Mouse (Mus musculus) CH12.LX (cell line): ENCODE data around the gene Gypa. TPM values are rescaled to one million over a fixed set of nuclear protein-coding genes. Genes with fewer than 3 reads are reported as not detected.

Experiments used
- DNase-seq: peaks from one replicate; pipeline ENCODE4 v3.0.0-alpha.2; 2013; ENCODE audit errors: extremely low read depth
- H3K27ac ChIP-seq: 2 replicates; pipeline ENCODE4 v1.5.1; 2012; ENCODE audit warnings: low read depth, mild to moderate bottlenecking, control low read depth, moderate library complexity; ENCODE audit not compliant: insufficient read depth
- H3K27me3 ChIP-seq: replicated peaks from 2 replicates; pipeline ENCODE3; 2012; ENCODE audit warnings: inconsistent platforms
- H3K36me3 ChIP-seq, 2 experiments: replicated peaks in 1 of 2; 2 replicates each; pipeline versions ENCODE3 to v1.6.1; 2012; ENCODE audit warnings: inconsistent platforms in 1 of 2, low read length in 1 of 2, mild to moderate bottlenecking in 1 of 2, mixed read lengths in 1 of 2, moderate library complexity in 1 of 2; ENCODE audit not compliant: control insufficient read depth in 1 of 2, insufficient read depth in 1 of 2
- H3K4me1 ChIP-seq, 2 experiments: 2 replicates each; pipeline ENCODE4 v1.6.1; 2012; ENCODE audit warnings: inconsistent platforms in 1 of 2, moderate library complexity in 1 of 2; ENCODE audit not compliant: insufficient read depth in 2 of 2, control insufficient read depth in 1 of 2
- H3K4me2 ChIP-seq: 2 replicates; pipeline ENCODE4 v1.6.1; 2012; ENCODE audit warnings: low read depth, mild to moderate bottlenecking, control low read depth; ENCODE audit not compliant: poor library complexity, insufficient read depth, severe bottlenecking
- H3K4me3 ChIP-seq, 3 experiments: fragments of 150-350 bp in 1 of 3; sonication (generic) in 1 of 3; replicated peaks in 1 of 3; 2 replicates each; pipeline versions ENCODE3 to v1.5.1; 2011 to 2012; ENCODE audit warnings: low read depth in 2 of 3, low read length in 2 of 3, mild to moderate bottlenecking in 2 of 3, moderate library complexity in 2 of 3, control low read depth in 1 of 3, improper control_type of control experiment in 1 of 3, inconsistent platforms in 1 of 3, mixed read lengths in 1 of 3; ENCODE audit not compliant: poor library complexity in 1 of 3
- H3K79me2 ChIP-seq: replicated peaks from 2 replicates; pipeline ENCODE4 v1.6.1; 2012; ENCODE audit warnings: mild to moderate bottlenecking, moderate library complexity; ENCODE audit not compliant: control insufficient read depth, poor library complexity, insufficient read depth, severe bottlenecking; ENCODE audit errors: extremely low read depth
- H3K9ac ChIP-seq: 2 replicates; pipeline ENCODE4 v1.6.1; 2012; ENCODE audit warnings: low read depth, mild to moderate bottlenecking, control low read depth, moderate library complexity; ENCODE audit not compliant: insufficient read depth
- H3K9me3 ChIP-seq: replicated peaks from 2 replicates; pipeline ENCODE3; 2012; ENCODE audit warnings: low read length, inconsistent platforms, mixed read lengths
- BHLHE40 ChIP-seq: IDR thresholded peaks from 2 replicates; pipeline ENCODE4 v1.6.1; 2011; ENCODE audit warnings: mild to moderate bottlenecking, low read depth, low read length, improper control_type of control experiment
- CHD1 ChIP-seq: IDR thresholded peaks from 2 replicates; pipeline ENCODE4 v1.6.1; 2012; ENCODE audit warnings: low read depth, low read length, improper control_type of control experiment, inconsistent platforms
- E2F4 ChIP-seq: IDR thresholded peaks from 2 replicates; pipeline ENCODE4 v1.6.1; 2011; ENCODE audit warnings: low read depth, low read length, improper control_type of control experiment; ENCODE audit not compliant: insufficient replicate concordance
- ELF1 ChIP-seq: IDR thresholded peaks from 2 replicates; pipeline ENCODE4 v1.6.1; 2014; ENCODE audit warnings: low read depth, mild to moderate bottlenecking, inconsistent platforms, low read length, improper control_type of control experiment
- ETS1 ChIP-seq: conservative IDR thresholded peaks from 2 replicates; pipeline ENCODE4 v1.6.1; 2012; ENCODE audit warnings: low read depth, mild to moderate bottlenecking, inconsistent platforms, low read length, improper control_type of control experiment, moderate library complexity
- GABPA ChIP-seq: IDR thresholded peaks from 2 replicates; pipeline ENCODE4 v1.6.1; 2012; ENCODE audit warnings: low read depth, low read length, improper control_type of control experiment, inconsistent platforms; ENCODE audit not compliant: insufficient replicate concordance
- IRF4 ChIP-seq: IDR thresholded peaks from 2 replicates; pipeline ENCODE4 v1.6.1; 2014; ENCODE audit warnings: low read depth, mild to moderate bottlenecking, inconsistent platforms, low read length, improper control_type of control experiment
- MAFK ChIP-seq: IDR thresholded peaks from 2 replicates; pipeline ENCODE4 v1.6.1; 2011; ENCODE audit warnings: low read length, improper control_type of control experiment; ENCODE audit not compliant: insufficient replicate concordance
- MXI1 ChIP-seq: IDR thresholded peaks from 2 replicates; pipeline ENCODE4 v1.6.1; 2011; ENCODE audit warnings: mild to moderate bottlenecking, low read depth, low read length, improper control_type of control experiment
- MYC ChIP-seq: IDR thresholded peaks from 2 replicates; pipeline ENCODE4 v1.6.1; 2011; ENCODE audit warnings: low read depth, mild to moderate bottlenecking, improper control_type of control experiment, low read length
- PAX5 ChIP-seq: IDR thresholded peaks from 2 replicates; pipeline ENCODE4 v1.6.1; 2012; ENCODE audit warnings: low read length, inconsistent platforms, mixed read lengths
- POLR2AphosphoS2 ChIP-seq: IDR thresholded peaks from 2 replicates; pipeline ENCODE4 v1.6.1; 2011; ENCODE audit warnings: low read depth, low read length, improper control_type of control experiment
- RAD21 ChIP-seq: IDR thresholded peaks from 2 replicates; pipeline ENCODE4 v1.6.1; 2011; ENCODE audit warnings: low read depth, mild to moderate bottlenecking, low read length, improper control_type of control experiment, moderate library complexity
- RCOR1 ChIP-seq: conservative IDR thresholded peaks from 2 replicates; pipeline ENCODE4 v1.6.1; 2012; ENCODE audit warnings: low read depth, mild to moderate bottlenecking, inconsistent platforms, low read length, improper control_type of control experiment
- TCF12 ChIP-seq: IDR thresholded peaks from 2 replicates; pipeline ENCODE4 v1.6.1; 2014; ENCODE audit warnings: low read depth, mild to moderate bottlenecking, inconsistent platforms, low read length, improper control_type of control experiment
- UBTF ChIP-seq: IDR thresholded peaks from 2 replicates; pipeline ENCODE4 v1.6.1; 2012; ENCODE audit warnings: low read depth, mild to moderate bottlenecking, inconsistent platforms, low read length, improper control_type of control experiment, moderate library complexity
- USF1 ChIP-seq: IDR thresholded peaks from 2 replicates; pipeline ENCODE4 v1.6.1; 2014; ENCODE audit warnings: low read depth, mild to moderate bottlenecking, inconsistent platforms, low read length, improper control_type of control experiment
- USF2 ChIP-seq: conservative IDR thresholded peaks from 2 replicates; pipeline ENCODE4 v1.6.1; 2011; ENCODE audit warnings: low read depth, low read length, improper control_type of control experiment
- ZKSCAN1 ChIP-seq: IDR thresholded peaks from 2 replicates; pipeline ENCODE4 v1.6.1; 2012; ENCODE audit warnings: low read depth, inconsistent platforms, low read length, improper control_type of control experiment, borderline replicate concordance
- ZNF384 ChIP-seq: IDR thresholded peaks from 2 replicates; pipeline ENCODE4 v1.6.1; 2012; ENCODE audit warnings: low read depth, low read length, improper control_type of control experiment, inconsistent platforms
- dilution Hi-C: fragments of 300-500 bp; cut with MboI; formaldehyde crosslinking; loops from 2 replicates; pipeline ENCODE4 v1.14.3; 2020; ENCODE audit warnings: low sequenced_read_pairs; ENCODE audit not compliant: extremely low pct_unique_long_range_greater_than_20kb, extremely low pct_ligation_motif_present
- in situ Hi-C: fragments of 300-500 bp; cut with MboI; formaldehyde crosslinking; loops from 3 replicates; pipeline ENCODE4 v1.14.3; 2019; ENCODE audit warnings: low sequenced_read_pairs, low pct_ligation_motif_present, low pct_unique_long_range_greater_than_20kb, mixed read lengths
- polyA plus RNA-seq: library from polyadenylated mRNA; unstranded; fragments of >175 nt; gene quantifications from 2 replicates; pipeline ENCODE4 v1.2.1, GENCODE M21; 2012; ENCODE audit warnings: low read depth; ENCODE audit not compliant: insufficient read length
- total RNA-seq, 2 experiments: library from RNA; depleted of rRNA; stranded (reverse); fragments of 300-350 nt in 1 of 2; fragments of >200 nt in 1 of 2; gene quantifications; 2 replicates each; pipeline ENCODE4 v1.2.3; 2012 to 2014

Gene Gypa
- total and polyA plus RNA-seq, 3 experiments = not detected

DNA sequence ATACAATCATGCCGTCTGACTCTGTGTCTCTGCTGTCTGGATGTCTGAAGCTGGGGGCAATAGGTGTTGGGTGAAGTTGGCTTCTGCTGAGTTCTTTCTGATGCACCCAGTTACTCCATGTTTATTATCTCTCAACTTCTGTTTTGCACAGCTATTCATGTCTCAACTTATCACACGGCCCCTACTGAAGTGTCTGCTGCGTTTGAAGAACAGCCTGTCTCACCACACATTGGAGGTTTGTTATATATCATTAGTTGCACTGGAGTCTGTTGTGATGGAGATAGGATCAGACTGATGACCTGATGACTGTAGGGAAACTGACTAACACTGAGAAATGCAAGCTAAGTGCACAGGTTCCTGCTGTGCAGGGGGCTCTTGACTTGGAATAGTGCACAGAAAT lies 7.2 kb downstream of the Gypa start:
- H3K9ac ChIP-seq = no peak overlapping the region
- no peak overlapping the region for H3K4me2 ChIP-seq
- H3K27ac ChIP-seq = no peak overlapping the region
- no peak for TF ChIP-seq ETS1
- TF ChIP-seq CHD1 = no peak
- no peak for TF ChIP-seq ZNF384
- TF ChIP-seq BHLHE40 = no peak
- TF ChIP-seq RCOR1 = no peak
- no peak for TF ChIP-seq UBTF
- no peak for TF ChIP-seq MYC
- no peak for TF ChIP-seq MAFK
- TF ChIP-seq USF2 = no peak
- no peak for TF ChIP-seq IRF4
- TF ChIP-seq, all 38 proteins: peak for 0
- Histone ChIP-seq H3K4me1 (no peaks in the 10 kb centered on the region), H3K4me3 (no peak overlapping the region), H3K27me3 (no peaks in the 10 kb centered on the region), H3K9me3 (no peaks in the 10 kb centered on the region), H3K79me2 (no peaks in the 10 kb centered on the region), H3K36me3 (no peaks in the 10 kb centered on the region)
- in situ Hi-C loops (no loop called here), dilution Hi-C loops (no loop called here)
- DNase-seq = no peak

DNA sequence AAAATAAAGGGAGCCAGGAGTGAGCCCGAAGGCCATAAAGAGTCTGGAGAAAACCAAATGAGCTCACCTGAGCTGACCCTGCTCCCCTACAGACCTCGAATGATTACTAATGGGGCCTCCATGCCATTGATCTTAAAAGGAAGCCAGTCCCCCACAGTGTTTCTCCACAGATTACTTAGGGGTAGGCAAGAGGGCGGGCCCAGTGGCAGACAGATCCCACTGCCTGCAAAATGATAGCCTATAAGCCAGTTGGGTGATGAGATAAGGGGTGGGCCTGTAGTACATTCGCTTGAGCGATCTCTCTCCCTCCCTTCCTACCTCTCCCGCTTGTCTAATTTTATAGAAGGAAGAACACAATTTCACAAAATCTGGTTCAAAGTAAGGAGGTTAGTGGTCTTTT lies 7.7 kb downstream of the Gypa start:
- dilution Hi-C loops (no loop called here), in situ Hi-C loops (no loop called here)
- H3K27me3 ChIP-seq = no peaks in the 10 kb centered on the region

DNA sequence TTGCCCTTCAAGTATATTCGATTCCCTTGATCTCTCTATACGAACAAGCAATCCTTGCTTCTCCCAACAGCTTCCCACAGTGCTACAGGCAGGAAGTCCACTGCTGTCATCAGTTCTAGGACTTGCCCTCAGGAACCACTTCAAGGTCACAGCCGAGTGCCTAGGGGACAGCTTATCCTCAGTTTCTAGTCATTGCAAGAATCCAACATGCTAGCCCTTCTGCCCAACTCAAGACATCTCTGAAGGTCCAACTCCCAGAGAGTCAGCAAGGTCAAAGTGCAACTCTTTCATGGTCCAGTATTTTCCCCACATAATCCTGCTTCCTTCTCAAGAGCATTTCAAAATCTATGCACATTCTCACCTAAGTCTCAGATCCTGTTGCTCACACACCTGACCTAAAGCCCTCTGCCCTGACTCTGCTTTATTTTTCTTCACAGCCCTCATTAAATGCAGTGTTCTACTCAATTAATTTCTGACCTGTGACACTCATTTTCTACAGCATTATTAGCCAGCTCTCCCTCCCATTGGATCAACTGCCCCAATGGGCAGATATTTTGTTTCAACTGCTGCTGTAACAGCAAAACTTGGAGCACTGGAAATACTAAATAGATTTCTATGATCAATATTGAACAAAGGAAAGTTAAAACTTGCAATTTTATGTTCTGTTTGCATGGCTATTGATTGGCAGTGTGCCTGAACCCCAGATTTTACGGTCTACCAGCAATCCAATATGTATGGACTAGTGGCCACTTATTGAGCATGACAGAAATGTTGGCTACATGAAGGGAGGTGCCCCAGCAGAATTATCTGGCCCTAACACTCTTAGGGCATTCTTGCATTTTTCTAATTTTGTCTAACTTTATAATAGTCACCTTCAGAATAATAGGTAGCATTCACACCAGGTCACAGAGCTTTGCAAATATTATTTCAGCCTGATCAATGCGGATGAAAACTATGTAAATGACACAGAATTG lies 33.1 kb downstream of the Gypa start:
- Histone ChIP-seq H3K4me3 (no peak overlapping the region), H3K27me3 (no peaks in the 10 kb centered on the region), H3K4me1 (no peaks in the 10 kb centered on the region), H3K79me2 (no peaks in the 10 kb centered on the region), H3K9me3 (no peaks in the 10 kb centered on the region), H3K4me2 (no peak overlapping the region), H3K36me3 (no peaks in the 10 kb centered on the region), H3K27ac (no peak overlapping the region), H3K9ac (no peak overlapping the region)
- in situ Hi-C loops (no loop called here), dilution Hi-C loops (no loop called here)
- no peak for DNase-seq
- TF ChIP-seq TCF12 (no peak), E2F4 (no peak), ZKSCAN1 (no peak), POLR2AphosphoS2 (no peak), GABPA (no peak), RAD21 (no peak), MXI1 (no peak), PAX5 (no peak), USF1 (no peak), USF2 (no peak)

More for the DNA sequence above, 7.7 kb downstream of the Gypa start:
- no peak for TF ChIP-seq ELF1
- H3K4me2 ChIP-seq = no peak overlapping the region
- no peaks in the 10 kb centered on the region for H3K9me3 ChIP-seq
- no peak for DNase-seq
- no peak overlapping the region for H3K27ac ChIP-seq
- no peak overlapping the region for H3K4me3 ChIP-seq
- no peaks in the 10 kb centered on the region for H3K4me1 ChIP-seq
- no peak overlapping the region for H3K9ac ChIP-seq
- no peaks in the 10 kb centered on the region for H3K79me2 ChIP-seq
- H3K36me3 ChIP-seq = no peaks in the 10 kb centered on the region
